Mouse (Mus musculus) limb, embryonic 14.5 days (tissue): Measurements from ENCODE around the gene Eef1akmt1. TPM values are rescaled to one million over a fixed set of nuclear protein-coding genes. Genes with fewer than 3 reads are reported as not detected.

Experiments
- ATAC-seq: fragments of 200-750 bp; cut with Nextera tagmentation; 2 replicates; pipeline ENCODE4 v1.8.0; 2017; ENCODE audit warnings: low read depth, moderate number of reproducible peaks, moderate TSS enrichment; ENCODE audit not compliant: low FRiP score
- DNase-seq: peaks from one replicate; pipeline ENCODE4 v3.0.0-alpha.2; 2015; ENCODE audit warnings: low spot score
- H3K27ac ChIP-seq: fragments of 300-500 bp; sonication (generic); replicated peaks from 2 replicates; pipeline ENCODE4 v1.5.1; 2014; ENCODE audit warnings: low read depth, mild to moderate bottlenecking, low read length, moderate library complexity, mixed read lengths
- H3K27me3 ChIP-seq: fragments of 300-500 bp; sonication (generic); 2 replicates; pipeline ENCODE4 v1.6.1; 2014; ENCODE audit warnings: low read length, mixed read lengths; ENCODE audit not compliant: control insufficient read depth, insufficient read depth
- H3K36me3 ChIP-seq: fragments of 300-500 bp; sonication (generic); 2 replicates; pipeline ENCODE4 v1.6.1; 2014; ENCODE audit warnings: mild to moderate bottlenecking, low read length, moderate library complexity, mixed read lengths; ENCODE audit not compliant: control insufficient read depth, insufficient read depth
- H3K4me1 ChIP-seq: fragments of 300-500 bp; sonication (generic); 2 replicates; pipeline ENCODE4 v1.6.1; 2014; ENCODE audit warnings: antibody characterized with exemption, low read length, mixed read lengths; ENCODE audit not compliant: control insufficient read depth, insufficient read depth
- H3K4me2 ChIP-seq: fragments of 300-500 bp; sonication (generic); replicated peaks from 2 replicates; pipeline ENCODE4 v1.6.1; 2014; ENCODE audit warnings: low read depth, mild to moderate bottlenecking, low read length, moderate library complexity; ENCODE audit not compliant: severe bottlenecking
- H3K4me3 ChIP-seq: fragments of 300-500 bp; sonication (generic); replicated peaks from 2 replicates; pipeline ENCODE4 v1.5.1; 2014; ENCODE audit warnings: low read length
- H3K9ac ChIP-seq: fragments of 300-500 bp; sonication (generic); 2 replicates; pipeline ENCODE4 v1.6.1; 2014; ENCODE audit warnings: mild to moderate bottlenecking, low read depth, low read length, moderate library complexity; ENCODE audit not compliant: severe bottlenecking
- H3K9me3 ChIP-seq: fragments of 300-500 bp; sonication (generic); 2 replicates; pipeline ENCODE4 v1.6.1; 2016; ENCODE audit warnings: low read length; ENCODE audit not compliant: control insufficient read depth
- POLR2A ChIP-seq: fragments of 200-500 bp; IDR thresholded peaks from 2 replicates; pipeline ENCODE4 v1.8.0; 2012; ENCODE audit warnings: inconsistent platforms, mild to moderate bottlenecking, moderate library complexity, borderline replicate concordance; ENCODE audit not compliant: insufficient read depth, insufficient read length; ENCODE audit errors: extremely low read depth
- WGBS: fragments of 180-500 bp; shearing (Covaris S2); extraction: QIAGEN DNeasy Blood & Tissue Kit; methylation state at CpG from one replicate; pipeline ENCODE4 v1.1.7; 2014; 5-methylcytosine and 5-hydroxymethylcytosine counted together
- polyA plus RNA-seq, 2 experiments: library from polyadenylated mRNA; depleted of rRNA in 1 of 2; stranded (reverse) in 1 of 2; unstranded in 1 of 2; fragments of >200 nt; fragmentation: Nextera tagmentation in 1 of 2; extraction: Ambion mirVana in 1 of 2; gene quantifications; 2 replicates each; pipeline versions ENCODE4 v1.2.1 to v1.2.3; 2012 to 2014

Eef1akmt1 gene
- polyA plus RNA-seq, 2 experiments = 44.0 to 112 TPM

DNA sequence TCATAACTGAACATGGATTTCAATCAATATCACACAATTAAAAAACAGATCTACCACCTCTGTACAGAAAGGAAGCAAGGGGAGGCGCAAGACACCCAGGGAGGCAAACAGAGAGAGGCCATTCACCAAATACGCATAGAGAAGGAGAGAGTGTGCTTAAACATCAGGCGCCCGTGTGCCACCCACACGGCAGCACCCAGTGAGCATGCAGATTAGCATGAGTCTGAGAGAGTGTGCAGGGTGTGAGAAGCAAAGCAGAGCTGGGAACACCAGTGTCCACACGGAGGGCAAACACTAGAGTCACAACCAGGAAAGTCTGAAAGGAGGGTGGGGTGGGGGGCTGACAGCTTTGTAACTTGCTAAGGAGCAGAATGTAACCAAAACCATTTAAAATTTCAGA, 44.4 kb upstream of the Eef1akmt1 start:
- Histone ChIP-seq H3K9ac (no peak overlapping the region), H3K9me3 (no peaks in the 10 kb centered on the region), H3K4me2 (no peak overlapping the region), H3K27me3 (no peaks in the 10 kb centered on the region), H3K27ac (no peak overlapping the region), H3K4me3 (no peak overlapping the region), H3K36me3 (peaks cover 3% of the 10 kb centered on the region; the same call in 1 of the 2 replicates), H3K4me1 (no peaks in the 10 kb centered on the region)
- WGBS = 92% methylated on average over 6 of the region's 6 CpGs
- DNase-seq = no peak
- ATAC-seq = no peak
- TF ChIP-seq POLR2A = no peak

- 35% methylated on average over 2 of the region's 2 CpGs for WGBS
- H3K36me3 ChIP-seq = no peaks in the 10 kb centered on the region; the same call in none of the 2 replicates
- H3K4me1 ChIP-seq = peaks cover 7% of the 10 kb centered on the region
- no peak for ATAC-seq
- TF ChIP-seq POLR2A = no peak
- no peaks in the 10 kb centered on the region for H3K27me3 ChIP-seq
- no peak overlapping the region for H3K27ac ChIP-seq
- no peak overlapping the region for H3K4me2 ChIP-seq
- no peak overlapping the region for H3K4me3 ChIP-seq
- DNase-seq = no peak
- no peak overlapping the region for H3K9ac ChIP-seq
- no peaks in the 10 kb centered on the region for H3K9me3 ChIP-seq
These were observed 39.6 kb upstream of the Eef1akmt1 start for GRCm38 (mm10) chr14:57611034-57611433.

- DNase-seq = no peak
- Histone ChIP-seq H3K27ac (no peak overlapping the region), H3K4me3 (no peak overlapping the region), H3K9ac (no peak overlapping the region), H3K27me3 (no peaks in the 10 kb centered on the region), H3K36me3 (no peaks in the 10 kb centered on the region; the same call in none of the 2 replicates), H3K9me3 (no peaks in the 10 kb centered on the region), H3K4me2 (no peak overlapping the region), H3K4me1 (peaks cover 7% of the 10 kb centered on the region)
- WGBS = 77% methylated on average over 4 of the region's 4 CpGs
- no peak for TF ChIP-seq POLR2A
- no peak for ATAC-seq
These were observed 38.5 kb upstream of the Eef1akmt1 start for GRCm38 (mm10) chr14:57609816-57610329.

DNA sequence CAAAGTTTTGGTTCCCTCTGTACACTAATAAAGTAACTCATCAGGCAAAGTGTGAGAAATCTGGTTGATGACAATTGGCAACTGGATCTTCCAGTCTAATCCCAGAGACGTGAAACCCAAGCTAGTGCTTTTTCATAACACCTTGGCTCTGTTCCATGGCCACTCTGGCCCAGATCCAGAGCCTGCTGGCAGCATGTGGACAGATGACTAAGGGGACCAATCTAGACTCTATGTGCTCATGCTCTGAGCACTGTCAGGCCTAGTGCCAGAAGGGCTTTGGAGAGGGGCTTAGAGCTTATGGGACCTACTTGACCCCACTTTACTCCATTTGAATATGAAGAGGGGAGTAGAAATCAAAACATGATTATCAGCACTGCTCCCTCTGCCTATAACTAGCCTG, 36.1 kb upstream of the Eef1akmt1 start:
- H3K27ac ChIP-seq = no peak overlapping the region
- H3K36me3 ChIP-seq = peaks cover 13% of the 10 kb centered on the region
- H3K4me1 ChIP-seq = peaks cover 7% of the 10 kb centered on the region
- no peaks in the 10 kb centered on the region for H3K27me3 ChIP-seq
- WGBS = 6% methylated on average over 1 of the region's 1 CpGs
- no peak overlapping the region for H3K9ac ChIP-seq
- H3K9me3 ChIP-seq = no peaks in the 10 kb centered on the region
- H3K4me2 ChIP-seq = no peak overlapping the region
- no peak overlapping the region for H3K4me3 ChIP-seq
- peak; percentile 73 for ATAC-seq
- DNase-seq = peak; percentile 86
- no peak for TF ChIP-seq POLR2A

GRCm38 (mm10) chr14:57606663-57607365, 35.4 kb upstream of the Eef1akmt1 start:
- Histone ChIP-seq H3K4me2 (no peak overlapping the region), H3K9me3 (no peaks in the 10 kb centered on the region), H3K36me3 (peaks cover 18% of the 10 kb centered on the region), H3K9ac (no peak overlapping the region), H3K4me3 (no peak overlapping the region), H3K4me1 (peaks cover 7% of the 10 kb centered on the region), H3K27me3 (no peaks in the 10 kb centered on the region), H3K27ac (no peak overlapping the region)
- 72% methylated on average over 8 of the region's 8 CpGs for WGBS
- TF ChIP-seq POLR2A = no peak
- ATAC-seq (no peak), DNase-seq (peak; percentile 45)
